Mouse (Mus musculus): Measurements from ENCODE around the gene Gm49391. TPM values are rescaled to one million over a fixed set of nuclear protein-coding genes. Genes with fewer than 3 reads are reported as not detected.
"Not testable (repeated sequence)": the region's sequence is repeated elsewhere in the genome, so short reads cannot be mapped to it uniquely, and the experiment has no call there.

The Gm49391 gene
- 0.36 and 1.2 TPM in 2 replicates for polyA plus RNA-seq (2015; fragmentation: Nextera tagmentation; extraction: Ambion mirVana)

- Histone ChIP-seq H3K9me3 (ENCODE audit: control insufficient read depth, low read length) (0 out of 2 replicates have a peak, but pooled peaks cover 6% of the 10 kb centered on the region), H3K9ac (replicated peaks; ENCODE audit: low read depth, low read length) (no peak within 1 kb of the TSS), H3K4me1 (replicated peaks; ENCODE audit: control insufficient read depth, insufficient read depth, low read length) (no peaks in the 10 kb centered on the region), H3K4me2 (ENCODE audit: low read length) (no peak within 1 kb of the TSS), H3K27ac (ENCODE audit: low read length) (no peak within 1 kb of the TSS), H3K4me3 (replicated peaks; ENCODE audit: low read length) (no peak within 1 kb of the TSS), H3K27me3 (replicated peaks; ENCODE audit: control insufficient read depth, insufficient read depth, low read length) (no peaks in the 10 kb centered on the region), H3K36me3 (ENCODE audit: control insufficient read depth, insufficient read depth) (no peaks in the 10 kb centered on the region)
- no peak for ATAC-seq
- 79% methylated on average over 5 of the region's 5 CpGs for WGBS
Measured at GRCm38 (mm10) chr13:60936500-60936901, at the start of gene Gm49391, which contains the start of gene Ctla2a. Gm49391 (minus strand) TSS chr13:60936571. Ctla2a (minus strand) TSS chr13:60936625.

- not testable (repeated sequence) for H3K9ac ChIP-seq (replicated peaks; ENCODE audit: low read depth, low read length); H3K4me3 ChIP-seq (replicated peaks; ENCODE audit: low read length)
- 62% methylated on average over 4 of the region's 4 CpGs for WGBS
Measured at GRCm38 (mm10) chr13:60972319-60972718, 35.9 kb upstream of the Gm49391 start.

GRCm38 (mm10) chr13:60963985-60964384 lies 27.6 kb upstream of the Gm49391 start:
- H3K4me2 ChIP-seq (ENCODE audit: low read length); H3K4me3 ChIP-seq (replicated peaks; ENCODE audit: low read length); H3K27me3 ChIP-seq (replicated peaks; ENCODE audit: control insufficient read depth, insufficient read depth, low read length); H3K36me3 ChIP-seq (ENCODE audit: control insufficient read depth, insufficient read depth); H3K4me1 ChIP-seq (replicated peaks; ENCODE audit: control insufficient read depth, insufficient read depth, low read length); ATAC-seq; H3K27ac ChIP-seq (ENCODE audit: low read length); H3K9ac ChIP-seq (replicated peaks; ENCODE audit: low read depth, low read length): not testable (repeated sequence)
- H3K9me3 ChIP-seq (ENCODE audit: control insufficient read depth, low read length) = peaks cover 11% of the 10 kb centered on the region
- WGBS = 28% methylated on average over 4 of the region's 5 CpGs

More at GRCm38 (mm10) chr13:60972319-60972718, 35.9 kb upstream of the Gm49391 start:
- not testable (repeated sequence) for H3K9me3 ChIP-seq (ENCODE audit: control insufficient read depth, low read length); H3K27me3 ChIP-seq (replicated peaks; ENCODE audit: control insufficient read depth, insufficient read depth, low read length); H3K36me3 ChIP-seq (ENCODE audit: control insufficient read depth, insufficient read depth); ATAC-seq; H3K27ac ChIP-seq (ENCODE audit: low read length); H3K4me2 ChIP-seq (ENCODE audit: low read length); H3K4me1 ChIP-seq (replicated peaks; ENCODE audit: control insufficient read depth, insufficient read depth, low read length)

- no peak overlapping the region for H3K9ac ChIP-seq (replicated peaks; ENCODE audit: low read depth, low read length)
- H3K4me2 ChIP-seq (ENCODE audit: low read length) = no peak overlapping the region
- H3K27ac ChIP-seq (ENCODE audit: low read length) = no peak overlapping the region
- H3K36me3 ChIP-seq (ENCODE audit: control insufficient read depth, insufficient read depth) = no peaks in the 10 kb centered on the region
- ATAC-seq = no peak
- 71% methylated on average over 5 of the region's 5 CpGs for WGBS
- no peaks in the 10 kb centered on the region for H3K27me3 ChIP-seq (replicated peaks; ENCODE audit: control insufficient read depth, insufficient read depth, low read length)
- H3K9me3 ChIP-seq (ENCODE audit: control insufficient read depth, low read length) = peaks cover 16% of the 10 kb centered on the region
- H3K4me3 ChIP-seq (replicated peaks; ENCODE audit: low read length) = no peak overlapping the region
- no peaks in the 10 kb centered on the region for H3K4me1 ChIP-seq (replicated peaks; ENCODE audit: control insufficient read depth, insufficient read depth, low read length)
Measured at GRCm38 (mm10) chr13:60961706-60962105, 25.3 kb upstream of the Gm49391 start.

- WGBS = 75% methylated on average over 3 of the region's 3 CpGs
- not testable (repeated sequence) for H3K36me3 ChIP-seq (ENCODE audit: control insufficient read depth, insufficient read depth); H3K9me3 ChIP-seq (ENCODE audit: control insufficient read depth, low read length); ATAC-seq; H3K4me3 ChIP-seq (replicated peaks; ENCODE audit: low read length); H3K27ac ChIP-seq (ENCODE audit: low read length); H3K27me3 ChIP-seq (replicated peaks; ENCODE audit: control insufficient read depth, insufficient read depth, low read length); H3K4me2 ChIP-seq (ENCODE audit: low read length); H3K4me1 ChIP-seq (replicated peaks; ENCODE audit: control insufficient read depth, insufficient read depth, low read length); H3K9ac ChIP-seq (replicated peaks; ENCODE audit: low read depth, low read length)
Measured at GRCm38 (mm10) chr13:60941884-60942283, 5.5 kb upstream of the Gm49391 start, which contains the start of gene Tpbpa. Tpbpa (minus strand) TSS chr13:60941984.

GRCm38 (mm10) chr13:60935490-60935889 lies 881 bp downstream of the Gm49391 start, which contains the start of gene Gm49393:
Gm49393 (minus strand) TSS chr13:60935590.
- H3K27ac ChIP-seq (ENCODE audit: low read length); H3K4me1 ChIP-seq (replicated peaks; ENCODE audit: control insufficient read depth, insufficient read depth, low read length); H3K27me3 ChIP-seq (replicated peaks; ENCODE audit: control insufficient read depth, insufficient read depth, low read length); H3K9me3 ChIP-seq (ENCODE audit: control insufficient read depth, low read length); H3K9ac ChIP-seq (replicated peaks; ENCODE audit: low read depth, low read length); H3K4me3 ChIP-seq (replicated peaks; ENCODE audit: low read length); H3K36me3 ChIP-seq (ENCODE audit: control insufficient read depth, insufficient read depth); H3K4me2 ChIP-seq (ENCODE audit: low read length); ATAC-seq: not testable (repeated sequence)
- WGBS = 63% methylated on average over 2 of the region's 2 CpGs

- WGBS = 84% methylated on average over 2 of the region's 2 CpGs
Measured at GRCm38 (mm10) chr13:60904780-60905179, 31.6 kb downstream of the Gm49391 start, which contains the start of gene Tpbpb. Tpbpb (minus strand) TSS chr13:60904880.

GRCm38 (mm10) chr13:60897328-60897727 lies 39.0 kb downstream of the Gm49391 start, which contains the start of gene Ctla2b:
Ctla2b (minus strand) TSS chr13:60897447.
- Histone ChIP-seq H3K4me3 (replicated peaks; ENCODE audit: low read length) (no peak within 1 kb of the TSS), H3K27me3 (replicated peaks; ENCODE audit: control insufficient read depth, insufficient read depth, low read length) (no peaks in the 10 kb centered on the region), H3K36me3 (ENCODE audit: control insufficient read depth, insufficient read depth) (no peaks in the 10 kb centered on the region), H3K9ac (replicated peaks; ENCODE audit: low read depth, low read length) (no peak within 1 kb of the TSS), H3K4me2 (ENCODE audit: low read length) (no peak within 1 kb of the TSS), H3K4me1 (replicated peaks; ENCODE audit: control insufficient read depth, insufficient read depth, low read length) (no peaks in the 10 kb centered on the region), H3K27ac (ENCODE audit: low read length) (no peak within 1 kb of the TSS), H3K9me3 (ENCODE audit: control insufficient read depth, low read length) (0 out of 2 replicates have a peak, but pooled peaks cover 2% of the 10 kb centered on the region)
- no peak for ATAC-seq
- WGBS = 89% methylated on average over 3 of the region's 3 CpGs

More at GRCm38 (mm10) chr13:60904780-60905179, 31.6 kb downstream of the Gm49391 start, which contains the start of gene Tpbpb:
- not testable (repeated sequence) for H3K9ac ChIP-seq (replicated peaks; ENCODE audit: low read depth, low read length); H3K27ac ChIP-seq (ENCODE audit: low read length); H3K4me2 ChIP-seq (ENCODE audit: low read length); H3K36me3 ChIP-seq (ENCODE audit: control insufficient read depth, insufficient read depth); H3K4me1 ChIP-seq (replicated peaks; ENCODE audit: control insufficient read depth, insufficient read depth, low read length); ATAC-seq; H3K27me3 ChIP-seq (replicated peaks; ENCODE audit: control insufficient read depth, insufficient read depth, low read length); H3K9me3 ChIP-seq (ENCODE audit: control insufficient read depth, low read length); H3K4me3 ChIP-seq (replicated peaks; ENCODE audit: low read length)

GRCm38 (mm10) chr13:60896794-60897193 lies 39.6 kb downstream of the Gm49391 start, which contains the start of gene Gm49392:
Gm49392 (minus strand) TSS chr13:60896894.
- not testable (repeated sequence) for ATAC-seq; H3K27me3 ChIP-seq (replicated peaks; ENCODE audit: control insufficient read depth, insufficient read depth, low read length); H3K4me3 ChIP-seq (replicated peaks; ENCODE audit: low read length); H3K27ac ChIP-seq (ENCODE audit: low read length); H3K9ac ChIP-seq (replicated peaks; ENCODE audit: low read depth, low read length); H3K36me3 ChIP-seq (ENCODE audit: control insufficient read depth, insufficient read depth); H3K4me1 ChIP-seq (replicated peaks; ENCODE audit: control insufficient read depth, insufficient read depth, low read length); H3K9me3 ChIP-seq (ENCODE audit: control insufficient read depth, low read length); H3K4me2 ChIP-seq (ENCODE audit: low read length)
- WGBS = 100% methylated on average over 7 of the region's 8 CpGs

All from forebrain, embryonic 16.5 days (tissue).